Mouse (Mus musculus): ENCODE measurements at regions not wholly inside any gene's neighbourhood (a gene's known extent, or its start where the extent isn't known, plus 50 kb on each side); places are given as distances from the start of the nearest gene placed in this dataset.

- DNase-seq (ENCODE audit: low read depth, low spot score) = no peak
Measured at GRCm38 (mm10) chr2:158909086-158909485, 114.5 kb downstream of the Dhx35 start.

GRCm38 (mm10) chr2:158910325-158910724 is 115.7 kb downstream of the Dhx35 start:
- no peak for DNase-seq (ENCODE audit: low read depth, low spot score)

GRCm38 (mm10) chr2:158911191-158911590 is 116.6 kb downstream of the Dhx35 start:
- DNase-seq (ENCODE audit: low read depth, low spot score) = no peak

GRCm38 (mm10) chr2:158912631-158913258 is 118.1 kb downstream of the Dhx35 start:
- peak; percentile 56 for DNase-seq (ENCODE audit: low read depth, low spot score)

- DNase-seq (ENCODE audit: low read depth, low spot score) = no peak
Measured at GRCm38 (mm10) chr2:158917398-158917797, 122.8 kb downstream of the Dhx35 start.

GRCm38 (mm10) chr2:158918312-158918711 is 123.7 kb downstream of the Dhx35 start:
- no peak for DNase-seq (ENCODE audit: low read depth, low spot score)

GRCm38 (mm10) chr2:158921342-158922255 is 127.0 kb downstream of the Dhx35 start:
- no peak for DNase-seq (ENCODE audit: low read depth, low spot score)

GRCm38 (mm10) chr2:158922766-158923165 is 128.2 kb downstream of the Dhx35 start:
- DNase-seq (ENCODE audit: low read depth, low spot score) = no peak

- no peak for DNase-seq (ENCODE audit: low read depth, low spot score)
Measured at GRCm38 (mm10) chr2:158929507-158929906, 134.9 kb downstream of the Dhx35 start.

GRCm38 (mm10) chr2:158937948-158938565 is 143.4 kb downstream of the Dhx35 start:
- DNase-seq (ENCODE audit: low read depth, low spot score) = no peak

- DNase-seq (ENCODE audit: low read depth, low spot score) = no peak
Measured at GRCm38 (mm10) chr2:158949418-158949817, 154.8 kb downstream of the Dhx35 start.

- peak; percentile 5 for DNase-seq (ENCODE audit: low read depth, low spot score)
Measured at GRCm38 (mm10) chr2:158951061-158951460, 156.5 kb downstream of the Dhx35 start.

GRCm38 (mm10) chr2:158956888-158957287 is 162.3 kb downstream of the Dhx35 start:
- DNase-seq (ENCODE audit: low read depth, low spot score) = no peak

GRCm38 (mm10) chr2:158965003-158965665 is 170.5 kb downstream of the Dhx35 start:
- DNase-seq (ENCODE audit: low read depth, low spot score) = peak; percentile 67

- DNase-seq (ENCODE audit: low read depth, low spot score) = no peak
Measured at GRCm38 (mm10) chr2:158972178-158972577, 177.6 kb downstream of the Dhx35 start.

- DNase-seq (ENCODE audit: low read depth, low spot score) = peak; percentile 15
Measured at GRCm38 (mm10) chr2:158985529-158986148, 191.0 kb downstream of the Dhx35 start.

GRCm38 (mm10) chr2:159002481-159003186 is 208.0 kb downstream of the Dhx35 start:
- no peak for DNase-seq (ENCODE audit: low read depth, low spot score)

GRCm38 (mm10) chr2:159003187-159003497 is 208.5 kb downstream of the Dhx35 start:
- no peak for DNase-seq (ENCODE audit: low read depth, low spot score)

GRCm38 (mm10) chr2:159004417-159004816 is 209.8 kb downstream of the Dhx35 start:
- no peak for DNase-seq (ENCODE audit: low read depth, low spot score)

- DNase-seq (ENCODE audit: low read depth, low spot score) = no peak
Measured at GRCm38 (mm10) chr2:159012725-159013124, 218.1 kb downstream of the Dhx35 start.

GRCm38 (mm10) chr2:159014553-159014952 is 219.9 kb downstream of the Dhx35 start:
- DNase-seq (ENCODE audit: low read depth, low spot score) = no peak

All from 3T3-L1 (cell line).